Mouse (Mus musculus): Measurements from ENCODE around the gene Smg6. TPM values are rescaled to one million over a fixed set of nuclear protein-coding genes. Genes with fewer than 3 reads are reported as not detected.

Gene Smg6
- polyA plus RNA-seq, 1 experiment from 2014 or later, result 7.7 TPM

DNA sequence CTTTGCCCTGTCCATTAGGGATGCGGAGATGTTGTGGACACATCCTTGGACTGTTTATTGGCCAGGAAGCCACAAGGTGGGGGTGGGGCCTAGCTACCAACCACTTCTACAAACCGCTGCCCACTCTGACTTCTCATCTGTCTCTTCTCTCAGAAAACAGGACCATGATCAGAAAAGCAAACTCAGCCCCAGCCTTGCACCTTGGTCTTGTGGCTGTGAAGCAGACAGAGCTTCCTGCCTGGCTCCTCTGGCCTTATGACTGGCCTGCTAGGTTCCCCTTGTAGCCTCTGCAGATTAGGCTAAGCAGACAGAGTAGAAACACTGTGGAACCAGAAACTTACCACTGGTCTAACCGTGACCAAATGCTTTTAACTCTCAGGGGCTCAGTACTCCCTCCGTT lies 283.7 kb downstream of the Smg6 start:
- H3K4me1 ChIP-seq, result peaks cover 88% of the 10 kb centered on the region

GRCm38 (mm10) chr11:75210093-75210492 lies 284.5 kb downstream of the Smg6 start:
- ATAC-seq, result peak; percentile 86
- peak overlapping the region; percentile 51 for H3K9ac ChIP-seq
- H3K36me3 ChIP-seq, result no peaks in the 10 kb centered on the region
- peak overlapping the region; percentile 58 for H3K4me2 ChIP-seq
- H3K4me3 ChIP-seq, result no peak overlapping the region
- H3K9me3 ChIP-seq (replicated peaks), result no peaks in the 10 kb centered on the region
- 31% methylated on average over 4 of the region's 4 CpGs for WGBS (ENCODE audit: insufficient replicate concordance)
- H3K4me1 ChIP-seq, result peaks cover 81% of the 10 kb centered on the region
- peak overlapping the region; percentile 82 for H3K27ac ChIP-seq
- H3K27me3 ChIP-seq (replicated peaks), result peaks cover 19% of the 10 kb centered on the region

More for the DNA sequence above, 283.7 kb downstream of the Smg6 start:
- H3K4me2 ChIP-seq, result peak overlapping the region; percentile 58
- H3K36me3 ChIP-seq, result no peaks in the 10 kb centered on the region
- WGBS (ENCODE audit: insufficient replicate concordance), result 47% methylated on average over 4 of the region's 4 CpGs
- no peak for ATAC-seq
- H3K27ac ChIP-seq, result peak overlapping the region; percentile 82
- H3K9ac ChIP-seq, result peak overlapping the region; percentile 51
- H3K4me3 ChIP-seq, result no peak overlapping the region
- peaks cover 12% of the 10 kb centered on the region for H3K27me3 ChIP-seq (replicated peaks)
- no peaks in the 10 kb centered on the region for H3K9me3 ChIP-seq (replicated peaks)

DNA sequence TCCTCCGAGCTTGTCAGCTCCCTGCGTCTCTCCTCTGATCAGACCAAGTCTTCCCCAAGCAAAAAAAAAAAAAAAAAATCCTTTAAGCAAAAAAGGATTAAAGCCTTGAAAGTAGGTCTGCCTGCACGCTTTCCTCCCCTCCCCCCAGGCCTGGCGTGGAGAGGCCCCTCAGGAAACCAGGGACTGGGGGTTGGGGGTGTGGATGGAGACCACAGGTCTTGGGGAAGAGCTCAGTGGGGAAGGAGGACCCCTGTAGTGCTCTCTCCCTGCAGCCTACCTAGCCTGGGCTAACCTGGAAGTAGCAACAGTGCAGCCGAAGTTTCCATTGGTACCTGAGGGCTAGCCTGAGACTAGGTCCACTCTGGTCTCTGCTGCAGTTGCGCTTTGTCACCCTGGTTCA lies 285.1 kb downstream of the Smg6 start:
- ATAC-seq, result no peak
- 45% methylated on average over 6 of the region's 6 CpGs for WGBS (ENCODE audit: insufficient replicate concordance)
- peaks cover 26% of the 10 kb centered on the region for H3K27me3 ChIP-seq (replicated peaks)
- no peaks in the 10 kb centered on the region for H3K36me3 ChIP-seq
- peak overlapping the region; percentile 75 for H3K27ac ChIP-seq
- H3K4me2 ChIP-seq, result 0 out of 2 replicates have a peak overlapping the region, but pooled peaks have one; percentile 15
- H3K9ac ChIP-seq, result peak overlapping the region; percentile 19; the same call in 1 of the 2 replicates
- H3K4me1 ChIP-seq, result peaks cover 77% of the 10 kb centered on the region
- no peak overlapping the region for H3K4me3 ChIP-seq
- H3K9me3 ChIP-seq (replicated peaks), result no peaks in the 10 kb centered on the region

DNA sequence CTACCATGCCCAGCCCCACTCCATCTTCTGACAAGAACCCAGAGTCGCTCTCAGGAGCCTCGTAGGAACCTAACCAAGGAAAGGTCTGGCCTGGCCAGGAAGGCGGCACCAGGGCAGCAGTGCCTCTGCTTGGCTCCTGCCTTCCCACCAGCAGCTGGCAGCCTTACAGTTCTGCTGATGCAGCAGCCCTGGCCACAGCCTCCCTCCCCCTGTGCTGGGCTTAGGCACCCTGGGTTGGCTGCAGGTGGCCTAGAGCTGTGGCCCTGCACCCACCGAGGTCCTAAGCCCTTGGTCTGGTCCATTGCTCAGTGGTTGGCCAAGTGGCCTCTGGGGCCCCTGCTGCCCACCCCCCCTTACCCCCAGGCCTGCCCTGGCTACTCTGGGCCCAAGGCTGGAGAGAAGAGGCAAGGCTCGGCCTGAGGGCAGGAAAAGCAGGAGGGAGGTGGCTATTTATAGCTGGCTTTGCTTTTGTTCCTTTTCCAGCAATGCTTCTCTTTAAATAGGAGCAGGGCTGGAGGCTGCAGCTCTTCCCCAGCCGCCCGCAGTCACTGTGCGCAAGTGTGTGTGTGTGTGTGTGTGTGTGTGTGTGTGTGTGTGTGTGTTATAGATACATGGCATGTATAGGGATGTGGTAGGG lies 286.5 kb downstream of the Smg6 start:
- no peak for ATAC-seq
- WGBS (ENCODE audit: insufficient replicate concordance), result 65% methylated on average over 8 of the region's 8 CpGs
- Histone ChIP-seq H3K9me3 (replicated peaks) (no peaks in the 10 kb centered on the region), H3K4me3 (no peak overlapping the region), H3K4me1 (peaks cover 77% of the 10 kb centered on the region), H3K4me2 (no peak overlapping the region), H3K9ac (no peak overlapping the region), H3K36me3 (no peaks in the 10 kb centered on the region), H3K27me3 (replicated peaks) (peaks cover 33% of the 10 kb centered on the region), H3K27ac (peak overlapping the region; percentile 33)

GRCm38 (mm10) chr11:75212876-75213275 lies 287.3 kb downstream of the Smg6 start:
- H3K4me3 ChIP-seq, result no peak overlapping the region
- H3K27me3 ChIP-seq (replicated peaks), result peaks cover 33% of the 10 kb centered on the region
- WGBS (ENCODE audit: insufficient replicate concordance), result 64% methylated on average over 1 of the region's 3 CpGs
- no peak overlapping the region for H3K4me2 ChIP-seq
- H3K36me3 ChIP-seq, result no peaks in the 10 kb centered on the region
- peak overlapping the region; percentile 63 for H3K27ac ChIP-seq
- H3K4me1 ChIP-seq, result peaks cover 75% of the 10 kb centered on the region
- ATAC-seq, result no peak
- no peaks in the 10 kb centered on the region for H3K9me3 ChIP-seq (replicated peaks)
- no peak overlapping the region; the same call in 1 of the 2 replicates for H3K9ac ChIP-seq

DNA sequence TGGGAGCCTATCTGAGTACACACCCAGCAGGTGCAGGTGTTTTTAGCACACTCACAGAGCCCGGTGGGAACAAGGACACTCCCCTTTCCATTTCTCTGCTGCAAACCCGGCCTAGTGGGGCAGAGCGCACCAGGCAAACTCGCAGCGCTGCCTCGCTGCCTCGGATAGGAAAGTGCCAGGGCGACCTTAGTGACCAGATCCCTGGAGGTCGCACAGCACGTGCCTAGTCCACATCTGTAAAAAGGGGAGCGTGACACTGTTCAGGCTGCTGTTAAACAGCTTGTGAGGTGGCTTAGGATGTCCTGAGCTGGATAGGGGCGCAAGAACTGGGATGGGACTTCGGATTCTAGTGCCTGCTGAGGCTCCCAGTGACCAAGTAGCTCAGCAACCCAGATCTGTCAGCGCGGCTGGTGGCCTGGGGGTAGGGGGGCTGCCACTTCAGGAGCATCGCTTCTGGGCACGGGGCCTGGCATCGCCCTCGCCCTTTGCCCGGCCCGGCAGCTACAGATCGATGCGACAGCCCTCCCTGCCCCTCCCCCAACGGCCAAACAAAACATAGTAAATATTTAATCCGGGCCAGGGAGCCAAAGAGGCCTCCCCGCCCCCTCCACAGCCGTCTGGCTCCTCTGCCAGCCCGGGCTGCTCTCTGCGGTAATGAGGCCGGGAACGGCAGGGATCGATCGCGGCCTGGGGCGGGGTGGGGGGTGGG lies 287.9 kb downstream of the Smg6 start:
- Histone ChIP-seq H3K4me1 (peaks cover 68% of the 10 kb centered on the region), H3K27ac (peak overlapping the region; percentile 63), H3K9ac (peak overlapping the region; percentile 31), H3K4me2 (peak overlapping the region; percentile 59), H3K9me3 (replicated peaks) (no peaks in the 10 kb centered on the region), H3K36me3 (no peaks in the 10 kb centered on the region), H3K4me3 (peak overlapping the region; percentile 27), H3K27me3 (replicated peaks) (peaks cover 33% of the 10 kb centered on the region)
- WGBS (ENCODE audit: insufficient replicate concordance), result 18% methylated on average over 35 of the region's 35 CpGs
- peak; percentile 26; the same call in 1 of the 2 replicates for ATAC-seq

MicroRNA genes within 50 kb of the gene (microRNA counts, 519-probe panel; counts per million panel counts)
- 1,540 counts per million, percentile 71 among the panel's probes with 10 or more counts for microRNA mmu-miR-132
- microRNA mmu-miR-212, result 582 counts per million, percentile 70 among the panel's probes with 10 or more counts

Small RNAs within 50 kb of the gene (microRNA-seq; reads per million reads assigned to microRNA genes)
- gene Mir132, result 164 reads per million, percentile 54 among the genes with 10 or more reads in this experiment
- 24.6 reads per million, percentile 33 among the genes with 10 or more reads in this experiment for gene Mir212

Other genes with a start within 250 kb of the Smg6 start
- gene Pafah1b1, start 201.2 kb upstream of the Smg6 start, polyA plus RNA-seq (2016; fragmentation: Nextera tagmentation; extraction: Ambion mirVana), result 54.3 and 54.7 TPM in 2 replicates
- gene Mettl16, start 155.0 kb upstream of the Smg6 start, polyA plus RNA-seq (2016; fragmentation: Nextera tagmentation; extraction: Ambion mirVana), result 44.3 and 46.6 TPM in 2 replicates
- gene Mnt, start 94.9 kb upstream of the Smg6 start, polyA plus RNA-seq (2016; fragmentation: Nextera tagmentation; extraction: Ambion mirVana), result 1.9 and 2.0 TPM in 2 replicates
- gene Sgsm2, start 28.8 kb upstream of the Smg6 start, polyA plus RNA-seq (2016; fragmentation: Nextera tagmentation; extraction: Ambion mirVana), result 2.6 and 2.9 TPM in 2 replicates
- gene Tsr1, start 27.8 kb upstream of the Smg6 start, polyA plus RNA-seq (2016; fragmentation: Nextera tagmentation; extraction: Ambion mirVana), result 45.5 and 47.1 TPM in 2 replicates
- 4.9 and 6.5 TPM in 2 replicates for gene Srr, start 125 bp downstream of the Smg6 start, polyA plus RNA-seq (2016; fragmentation: Nextera tagmentation; extraction: Ambion mirVana)
- 4.6 and 5.8 TPM in 2 replicates for gene Hic1, start 243.7 kb downstream of the Smg6 start, polyA plus RNA-seq (2016; fragmentation: Nextera tagmentation; extraction: Ambion mirVana)